Mouse (Mus musculus): Measurements from ENCODE around the gene Cyp11a1.

Cyp11a1 gene

GRCm38 (mm10) chr9:58043496-58044017 is 37.3 kb downstream of the Cyp11a1 start:
- no peak for DNase-seq (ENCODE audit: low read depth, low spot score)

DNA sequence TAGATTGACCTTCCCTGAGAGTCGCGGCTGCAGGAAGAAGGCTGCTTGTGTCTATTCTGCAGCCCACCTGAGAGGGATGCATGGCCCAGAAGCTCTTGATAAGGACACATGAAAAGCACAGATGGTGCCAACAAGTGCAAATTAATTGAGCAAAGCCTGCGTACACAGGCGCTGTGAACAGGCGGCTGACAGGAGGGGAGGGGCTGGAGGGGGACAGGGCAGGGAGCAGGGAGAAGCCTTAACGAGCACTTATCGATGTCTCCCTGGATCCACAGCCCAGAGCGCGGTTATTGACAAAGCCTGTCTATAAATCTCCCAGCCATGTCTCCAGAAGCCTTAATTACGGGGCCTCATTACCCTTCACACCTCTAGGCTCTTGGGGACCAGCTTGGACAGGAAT is 38.6 kb downstream of the Cyp11a1 start:
- DNase-seq (ENCODE audit: low read depth, low spot score), result no peak

DNA sequence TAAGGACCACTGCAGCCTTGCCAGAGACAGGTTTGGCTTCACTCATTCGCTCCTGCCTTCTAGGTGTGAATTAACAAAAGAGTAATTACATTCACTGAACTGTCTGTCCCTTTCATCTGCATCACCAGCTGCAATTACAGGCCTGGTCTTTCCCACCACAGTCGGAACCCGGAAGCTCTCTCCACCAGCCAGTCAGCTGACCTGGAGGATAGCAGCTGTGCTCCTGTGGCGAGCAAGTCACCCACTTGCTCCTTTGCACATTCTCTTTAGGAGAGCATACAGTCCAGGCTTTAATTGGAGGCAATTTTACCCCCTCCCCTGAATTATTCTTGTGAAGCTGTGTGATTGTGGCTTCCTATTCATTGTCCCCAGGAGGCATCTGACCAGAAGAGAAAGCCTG is 39.4 kb downstream of the Cyp11a1 start:
- peak; percentile 56 for DNase-seq (ENCODE audit: low read depth, low spot score)

DNA sequence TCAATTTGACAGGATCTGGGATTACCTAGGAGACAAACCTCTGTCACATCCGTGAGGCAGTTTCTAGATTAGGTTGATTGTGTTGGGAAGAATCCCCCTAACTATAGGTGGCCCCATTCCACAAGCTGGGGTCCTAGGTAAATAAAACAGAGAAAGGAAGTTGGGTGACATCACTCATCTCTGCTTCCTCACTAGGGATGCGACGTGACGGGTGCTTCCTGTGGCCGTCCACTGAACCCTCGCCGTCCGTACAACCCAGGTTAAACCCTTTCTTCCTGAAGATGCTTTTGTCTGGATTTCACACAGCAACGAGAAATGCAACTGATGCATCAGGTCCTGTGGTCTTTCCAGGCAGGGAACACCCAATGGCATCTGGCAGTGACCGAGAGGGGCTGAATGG is 40.9 kb downstream of the Cyp11a1 start:
- no peak for DNase-seq (ENCODE audit: low read depth, low spot score)

DNA sequence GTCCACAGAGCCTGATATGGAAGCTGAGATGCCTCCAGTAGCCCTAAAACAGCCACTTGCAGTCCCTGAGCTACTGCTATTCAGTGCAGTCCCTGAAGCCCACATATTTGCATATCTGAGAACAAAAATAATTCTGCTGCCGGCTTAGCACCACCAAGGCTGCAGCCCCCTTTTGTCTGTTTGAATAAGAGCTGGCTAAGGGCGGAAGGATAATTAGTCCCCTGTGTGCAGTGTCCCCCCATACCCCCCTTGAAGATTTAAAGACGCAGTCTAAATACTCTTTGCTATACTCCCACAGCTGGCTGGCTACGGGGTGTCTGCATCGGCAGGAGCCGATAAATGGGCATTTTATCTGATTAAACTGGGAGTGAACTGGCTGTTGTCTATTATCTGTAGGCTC is 42.4 kb downstream of the Cyp11a1 start:
- no peak for DNase-seq (ENCODE audit: low read depth, low spot score)

DNA sequence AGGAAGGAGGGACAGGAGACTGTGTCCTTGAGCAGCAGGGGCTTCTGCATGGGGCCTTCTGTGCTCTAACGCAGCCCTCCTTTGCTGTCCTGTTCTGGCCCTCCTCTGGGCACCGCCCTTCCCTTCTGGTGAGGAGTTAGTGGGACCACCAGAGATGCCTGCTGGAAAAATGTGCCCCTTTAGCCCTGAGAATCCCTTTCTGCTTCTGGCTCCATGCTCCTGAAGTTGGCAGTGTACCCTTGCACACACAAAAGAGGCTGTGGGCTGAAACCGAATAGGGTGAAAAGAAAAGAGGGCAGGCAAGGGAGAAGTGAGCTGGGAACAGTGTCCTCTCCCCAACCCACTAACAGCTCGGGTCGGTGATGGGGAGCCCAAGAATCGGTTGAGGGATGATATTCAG is 43.0 kb downstream of the Cyp11a1 start:
- DNase-seq (ENCODE audit: low read depth, low spot score), result no peak

GRCm38 (mm10) chr9:58049861-58050260 is 43.6 kb downstream of the Cyp11a1 start:
- no peak for DNase-seq (ENCODE audit: low read depth, low spot score)

GRCm38 (mm10) chr9:58051937-58052336 is 45.7 kb downstream of the Cyp11a1 start:
- DNase-seq (ENCODE audit: low read depth, low spot score), result no peak

DNA sequence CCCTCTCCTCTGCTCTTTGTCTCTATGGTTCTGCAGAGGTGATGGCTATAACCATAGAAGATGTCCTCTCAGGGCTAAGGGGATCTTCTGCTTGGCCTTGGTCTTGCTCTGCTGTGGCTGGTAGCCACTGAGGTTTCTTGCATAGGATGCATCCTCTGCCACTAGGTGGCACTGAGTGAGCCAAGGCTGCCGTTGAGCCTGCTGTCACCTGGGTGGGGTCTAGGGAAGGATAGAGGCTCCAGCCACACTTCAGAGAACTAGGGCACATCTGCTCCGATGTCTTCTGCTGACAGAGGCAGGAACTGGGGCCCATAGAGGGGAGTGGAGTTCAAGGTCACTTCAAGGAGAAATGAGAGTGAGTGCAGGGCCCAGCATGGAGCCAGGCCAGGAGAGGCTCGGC is 46.9 kb downstream of the Cyp11a1 start:
- peak; percentile 90 for DNase-seq (ENCODE audit: low read depth, low spot score)

GRCm38 (mm10) chr9:58053544-58053943 is 47.3 kb downstream of the Cyp11a1 start:
- no peak for DNase-seq (ENCODE audit: low read depth, low spot score)

GRCm38 (mm10) chr9:58054032-58054431 is 47.8 kb downstream of the Cyp11a1 start:
- DNase-seq (ENCODE audit: low read depth, low spot score), result no peak

DNA sequence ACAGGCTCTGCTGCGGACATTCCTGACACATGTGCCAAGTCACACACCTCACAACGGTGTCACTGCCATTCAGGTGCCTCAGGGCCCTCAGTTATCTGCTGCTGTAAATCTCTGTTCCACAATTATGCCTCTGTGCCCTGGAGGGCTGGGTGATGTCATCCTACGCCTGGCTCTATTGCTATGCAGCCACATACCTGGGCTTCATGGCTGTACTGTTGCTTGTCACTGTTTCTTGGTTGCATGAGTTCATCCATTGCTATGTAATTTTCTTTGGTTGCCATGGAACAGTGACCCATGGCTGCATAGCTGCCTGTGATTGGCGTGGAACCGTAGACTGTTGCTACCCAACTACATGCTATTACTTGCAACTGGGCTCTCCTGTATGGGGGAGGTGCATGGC is 49.5 kb downstream of the Cyp11a1 start:
- DNase-seq (ENCODE audit: low read depth, low spot score), result no peak

- DNase-seq (ENCODE audit: low read depth, low spot score), result no peak
Observed at GRCm38 (mm10) chr9:58059920-58060319, 53.7 kb downstream of the Cyp11a1 start.

- peak; percentile 81 for DNase-seq (ENCODE audit: low read depth, low spot score)
Observed at GRCm38 (mm10) chr9:58060677-58061667, 54.8 kb downstream of the Cyp11a1 start.

DNA sequence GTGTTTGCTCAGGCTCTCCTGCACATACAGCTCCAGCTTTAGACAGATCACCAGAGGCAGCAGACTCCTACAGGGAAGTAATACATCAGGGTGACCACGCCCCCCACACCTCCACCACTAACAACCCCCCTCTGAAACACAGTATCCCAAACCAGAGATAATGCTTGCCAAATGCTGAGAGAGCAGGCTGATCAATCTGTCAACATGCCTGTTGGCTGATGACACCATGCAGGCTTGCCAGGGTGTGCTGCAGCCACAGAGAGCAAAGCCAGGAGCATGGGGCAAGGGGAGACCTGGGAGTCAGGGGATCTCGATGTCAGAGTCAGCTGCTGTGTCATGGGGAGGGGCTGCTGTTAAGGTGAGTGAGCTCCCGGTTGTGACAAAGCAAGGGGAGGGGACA is 57.3 kb downstream of the Cyp11a1 start, which contains the start of gene Stra6:
TSS of gene Stra6 (plus strand) at position 258 of the 400 bp plus-strand sequence.
- DNase-seq (ENCODE audit: low read depth, low spot score), result no peak

DNA sequence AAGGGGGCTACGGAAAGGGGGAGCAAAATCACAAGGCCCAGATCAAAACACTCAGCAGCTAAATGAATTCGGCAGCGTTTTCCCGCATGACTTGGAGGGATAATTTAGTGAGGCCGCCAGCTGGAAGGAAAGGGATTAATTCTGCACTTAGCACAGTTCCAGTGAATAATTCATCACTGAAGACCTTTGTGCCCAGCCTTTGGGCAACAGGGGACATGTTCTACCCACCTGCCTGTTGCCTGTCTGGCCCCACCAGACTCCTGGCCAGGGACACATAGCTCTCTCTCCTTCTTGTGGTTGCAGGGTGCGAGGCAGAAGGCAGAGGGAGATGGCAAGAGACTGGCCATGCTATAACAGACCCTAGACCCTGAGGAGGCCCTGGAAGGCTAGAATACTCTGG is 59.3 kb downstream of the Cyp11a1 start:
- DNase-seq (ENCODE audit: low read depth, low spot score), result no peak

DNA sequence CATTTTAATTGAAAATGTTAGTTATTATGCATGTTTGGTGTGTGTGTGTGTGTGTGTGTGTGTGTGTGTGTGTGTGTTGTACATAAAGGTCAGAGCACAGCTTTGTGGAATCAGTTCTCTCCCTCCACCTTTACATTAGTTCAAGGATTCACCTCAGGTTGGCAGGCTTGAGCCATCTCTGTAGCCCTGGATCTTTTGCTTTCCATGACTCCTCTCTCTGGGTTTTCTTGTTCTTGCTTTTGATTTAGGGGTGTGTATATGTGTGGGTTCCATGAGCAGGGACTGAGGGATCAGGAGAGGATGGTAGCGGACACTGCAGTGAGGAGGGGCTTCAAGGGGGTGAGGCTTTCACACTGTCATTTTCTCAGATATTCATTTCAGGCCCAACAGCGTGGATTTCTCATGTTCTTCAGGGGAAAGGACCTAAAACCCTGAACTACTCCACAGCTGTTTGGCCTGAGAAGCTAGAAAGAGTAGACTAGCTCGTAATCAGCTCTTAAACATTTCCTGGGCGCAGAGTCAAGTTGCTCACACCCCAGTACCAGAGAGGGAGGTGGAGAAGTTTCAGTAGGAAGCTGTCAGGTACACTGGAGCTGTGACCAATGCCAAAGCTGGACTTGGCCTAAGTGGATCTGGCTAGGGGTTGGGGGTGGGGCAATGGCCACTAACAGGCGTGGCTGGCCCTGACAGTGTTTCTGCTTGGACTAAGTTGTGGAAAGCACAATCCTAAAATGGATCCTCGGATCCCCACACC is 59.9 kb downstream of the Cyp11a1 start:
- DNase-seq (ENCODE audit: low read depth, low spot score), result no peak

- no peak for DNase-seq (ENCODE audit: low read depth, low spot score)
Observed at GRCm38 (mm10) chr9:58066731-58067095, 60.5 kb downstream of the Cyp11a1 start.

- DNase-seq (ENCODE audit: low read depth, low spot score), result no peak
Observed at GRCm38 (mm10) chr9:58067546-58067945, 61.3 kb downstream of the Cyp11a1 start.

DNA sequence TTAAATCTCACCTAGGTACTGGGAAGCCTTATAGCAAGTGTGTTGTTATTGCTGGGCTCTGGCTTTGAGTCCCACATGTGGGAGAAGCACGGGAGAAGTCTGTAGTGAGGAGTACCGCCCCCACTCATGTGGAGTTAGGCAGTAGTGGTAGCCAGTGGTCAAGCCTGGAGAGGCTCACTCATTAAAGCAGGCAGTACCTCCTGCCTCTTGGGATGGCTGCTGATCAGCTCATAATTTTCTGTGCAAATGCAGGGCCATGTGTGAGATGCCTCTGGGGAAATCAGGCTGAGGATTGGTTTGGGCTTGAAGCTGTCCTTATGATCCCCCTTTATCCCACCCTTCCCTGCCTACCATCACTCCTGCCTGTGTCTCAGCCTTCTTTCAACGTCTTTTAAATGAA is 68.3 kb downstream of the Cyp11a1 start:
- DNase-seq (ENCODE audit: low read depth, low spot score), result no peak
